Mouse (Mus musculus): ENCODE data around the gene Mrps5. TPM values are rescaled to one million over a fixed set of nuclear protein-coding genes. Genes with fewer than 3 reads are reported as not detected.
A peak's percentile ranks its signal among the peaks of the same experiment; 100 is the strongest.

The Mrps5 gene
- polyA plus RNA-seq, 1 experiment, result 23.3 TPM

DNA sequence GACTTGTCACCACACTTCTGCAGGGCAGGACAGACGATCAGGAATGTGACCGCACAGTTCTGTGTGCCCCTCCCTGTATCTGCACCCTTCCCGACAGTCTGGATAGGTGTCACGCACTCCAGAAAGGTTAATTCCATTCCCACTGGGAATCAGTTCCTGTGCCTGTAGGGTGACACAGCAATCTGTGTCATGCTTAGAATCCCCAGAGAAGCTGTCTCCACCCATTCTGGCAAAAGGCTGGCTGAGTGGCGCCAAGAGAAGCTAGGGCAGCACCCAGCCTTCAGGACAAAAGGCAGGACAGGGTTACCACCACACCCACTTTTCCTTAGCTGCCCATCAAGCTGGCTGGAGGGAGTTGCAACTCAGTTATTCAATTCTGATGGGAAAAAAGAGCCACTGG, 62.9 kb downstream of the Mrps5 start:
- Histone ChIP-seq H3K4me3 (ENCODE audit: extremely low read depth, insufficient read depth, insufficient read length) (no peak overlapping the region), H3K36me3 (ENCODE audit: control insufficient read depth, insufficient read depth, low read length) (no peaks in the 10 kb centered on the region), H3K4me1 (ENCODE audit: control insufficient read depth, insufficient read depth, insufficient read length) (no peaks in the 10 kb centered on the region), H3K27ac (ENCODE audit: insufficient read depth, low read length) (no peak overlapping the region), H3K27me3 (ENCODE audit: control insufficient read depth, insufficient read depth, low read length) (no peaks in the 10 kb centered on the region; the same call in 1 of the 2 replicates)
- DNase-seq (ENCODE audit: low read depth in 1 of 2, low spot score in 2 of 2), result no peak
- TF ChIP-seq CTCF (IDR thresholded peaks at IDR 0.05; ENCODE audit: extremely low read depth, insufficient read depth, insufficient read length, insufficient replicate concordance), result no peak
- TF ChIP-seq POLR2A (IDR thresholded peaks at IDR 0.05; ENCODE audit: low read depth, low read length), result no peak
- WGBS, result 69% methylated on average over 5 of the region's 5 CpGs

GRCm38 (mm10) chr2:127651601-127652000, 64.6 kb downstream of the Mrps5 start:
- WGBS, result 71% methylated on average over 5 of the region's 5 CpGs
- peaks cover 7% of the 10 kb centered on the region for H3K27me3 ChIP-seq (ENCODE audit: control insufficient read depth, insufficient read depth, low read length)
- no peak for TF ChIP-seq CTCF (IDR thresholded peaks at IDR 0.05; ENCODE audit: extremely low read depth, insufficient read depth, insufficient read length, insufficient replicate concordance)
- TF ChIP-seq POLR2A (IDR thresholded peaks at IDR 0.05; ENCODE audit: low read depth, low read length), result no peak
- H3K4me1 ChIP-seq (ENCODE audit: control insufficient read depth, insufficient read depth, insufficient read length), result no peaks in the 10 kb centered on the region
- no peak overlapping the region for H3K4me3 ChIP-seq (ENCODE audit: extremely low read depth, insufficient read depth, insufficient read length)
- no peak overlapping the region for H3K27ac ChIP-seq (ENCODE audit: insufficient read depth, low read length)
- no peak for DNase-seq (ENCODE audit: low read depth in 1 of 2, low spot score in 2 of 2)
- no peaks in the 10 kb centered on the region for H3K36me3 ChIP-seq (ENCODE audit: control insufficient read depth, insufficient read depth, low read length)

- Histone ChIP-seq H3K27ac (ENCODE audit: insufficient read depth, low read length) (no peak overlapping the region), H3K4me1 (ENCODE audit: control insufficient read depth, insufficient read depth, insufficient read length) (no peaks in the 10 kb centered on the region), H3K27me3 (ENCODE audit: control insufficient read depth, insufficient read depth, low read length) (peaks cover 9% of the 10 kb centered on the region), H3K4me3 (ENCODE audit: extremely low read depth, insufficient read depth, insufficient read length) (no peak overlapping the region), H3K36me3 (ENCODE audit: control insufficient read depth, insufficient read depth, low read length) (no peaks in the 10 kb centered on the region)
- TF ChIP-seq POLR2A (IDR thresholded peaks at IDR 0.05; ENCODE audit: low read depth, low read length) (no peak), CTCF (IDR thresholded peaks at IDR 0.05; ENCODE audit: extremely low read depth, insufficient read depth, insufficient read length, insufficient replicate concordance) (no peak)
- DNase-seq (ENCODE audit: low read depth in 1 of 2, low spot score in 2 of 2), result no peak
Observed at GRCm38 (mm10) chr2:127652335-127652734, 65.3 kb downstream of the Mrps5 start.

GRCm38 (mm10) chr2:127652805-127653204, 65.8 kb downstream of the Mrps5 start:
- no peak for TF ChIP-seq POLR2A (IDR thresholded peaks at IDR 0.05; ENCODE audit: low read depth, low read length)
- TF ChIP-seq CTCF (IDR thresholded peaks at IDR 0.05; ENCODE audit: extremely low read depth, insufficient read depth, insufficient read length, insufficient replicate concordance), result no peak
- no peak for DNase-seq (ENCODE audit: low read depth in 1 of 2, low spot score in 2 of 2)
- Histone ChIP-seq H3K36me3 (ENCODE audit: control insufficient read depth, insufficient read depth, low read length) (no peaks in the 10 kb centered on the region), H3K4me3 (ENCODE audit: extremely low read depth, insufficient read depth, insufficient read length) (no peak overlapping the region), H3K27ac (ENCODE audit: insufficient read depth, low read length) (no peak overlapping the region), H3K4me1 (ENCODE audit: control insufficient read depth, insufficient read depth, insufficient read length) (no peaks in the 10 kb centered on the region), H3K27me3 (ENCODE audit: control insufficient read depth, insufficient read depth, low read length) (peaks cover 9% of the 10 kb centered on the region)
- 78% methylated on average over 2 of the region's 2 CpGs for WGBS

- H3K4me3 ChIP-seq (ENCODE audit: extremely low read depth, insufficient read depth, insufficient read length), result no peak overlapping the region
- TF ChIP-seq POLR2A (IDR thresholded peaks at IDR 0.05; ENCODE audit: low read depth, low read length) (no peak), CTCF (IDR thresholded peaks at IDR 0.05; ENCODE audit: extremely low read depth, insufficient read depth, insufficient read length, insufficient replicate concordance) (no peak)
- DNase-seq (ENCODE audit: low read depth in 1 of 2, low spot score in 2 of 2), result no peak
- H3K27me3 ChIP-seq (ENCODE audit: control insufficient read depth, insufficient read depth, low read length), result peaks cover 9% of the 10 kb centered on the region
- H3K36me3 ChIP-seq (ENCODE audit: control insufficient read depth, insufficient read depth, low read length), result no peaks in the 10 kb centered on the region
- 75% methylated on average over 3 of the region's 3 CpGs for WGBS
- H3K4me1 ChIP-seq (ENCODE audit: control insufficient read depth, insufficient read depth, insufficient read length), result no peaks in the 10 kb centered on the region
- H3K27ac ChIP-seq (ENCODE audit: insufficient read depth, low read length), result no peak overlapping the region
Observed at GRCm38 (mm10) chr2:127654786-127655185, 67.8 kb downstream of the Mrps5 start.

DNA sequence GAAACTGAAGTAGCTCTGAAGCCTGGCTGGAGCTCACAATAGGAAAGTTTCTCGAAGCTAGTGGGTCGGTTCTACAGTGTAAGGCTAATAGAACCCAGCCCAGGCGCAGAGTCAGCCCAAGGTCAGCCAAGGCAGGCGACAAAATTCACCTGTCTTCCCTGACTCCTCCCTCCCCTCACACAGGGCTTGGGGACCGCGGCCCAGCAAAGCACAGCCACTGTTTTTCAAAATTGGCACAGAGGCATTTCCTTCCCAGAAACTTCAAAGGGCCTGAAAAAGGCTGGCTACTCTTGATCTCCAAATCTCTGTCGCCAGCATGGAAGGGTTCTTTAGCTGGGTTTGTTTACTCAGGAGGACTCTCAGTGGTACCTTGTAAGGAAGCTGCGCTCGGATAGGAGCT, 68.4 kb downstream of the Mrps5 start:
- Histone ChIP-seq H3K36me3 (ENCODE audit: control insufficient read depth, insufficient read depth, low read length) (no peaks in the 10 kb centered on the region), H3K4me3 (ENCODE audit: extremely low read depth, insufficient read depth, insufficient read length) (no peak overlapping the region), H3K4me1 (ENCODE audit: control insufficient read depth, insufficient read depth, insufficient read length) (no peaks in the 10 kb centered on the region), H3K27me3 (ENCODE audit: control insufficient read depth, insufficient read depth, low read length) (peaks cover 9% of the 10 kb centered on the region), H3K27ac (ENCODE audit: insufficient read depth, low read length) (no peak overlapping the region)
- no peak for DNase-seq (ENCODE audit: low read depth in 1 of 2, low spot score in 2 of 2)
- 18% methylated on average over 9 of the region's 9 CpGs for WGBS
- TF ChIP-seq POLR2A (IDR thresholded peaks at IDR 0.05; ENCODE audit: low read depth, low read length), result no peak
- no peak for TF ChIP-seq CTCF (IDR thresholded peaks at IDR 0.05; ENCODE audit: extremely low read depth, insufficient read depth, insufficient read length, insufficient replicate concordance)

DNA sequence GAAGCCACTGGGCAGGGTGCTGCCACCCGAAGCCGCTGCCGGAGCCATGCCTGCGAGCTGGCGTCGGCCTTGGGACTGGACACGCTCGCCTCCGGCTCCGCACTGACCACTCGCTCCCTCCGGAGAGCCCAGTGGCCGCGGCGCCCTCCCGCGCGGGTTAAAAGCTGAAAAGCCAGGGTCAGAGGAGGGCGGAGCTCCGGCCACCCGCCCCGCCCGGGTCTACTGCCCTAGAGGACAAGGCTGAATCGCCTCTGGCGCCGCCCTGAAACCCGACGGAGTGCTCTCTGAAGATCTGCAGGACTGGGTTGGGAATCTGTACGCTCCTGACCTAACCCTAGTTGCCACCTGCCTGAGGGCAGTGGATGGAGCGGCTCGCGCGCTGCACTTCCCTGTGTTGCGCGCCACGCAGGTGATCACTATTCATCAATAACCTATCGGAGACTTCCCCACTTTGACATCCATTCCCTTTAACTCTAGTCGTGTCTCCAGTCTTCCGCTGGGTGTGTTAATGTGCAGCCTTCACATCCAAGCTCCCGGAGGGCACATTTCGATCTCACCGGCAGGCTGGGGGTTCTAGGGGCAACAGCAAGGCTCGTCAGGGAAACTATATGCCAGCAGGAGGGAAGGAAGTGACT, 69.2 kb downstream of the Mrps5 start, which contains the start of gene Mal:
Gene Mal, minus strand, starts transcription at position 610 of the 635 bp plus-strand sequence.
- Histone ChIP-seq H3K27ac (ENCODE audit: insufficient read depth, low read length) (no peak within 1 kb of the TSS), H3K4me3 (ENCODE audit: extremely low read depth, insufficient read depth, insufficient read length) (peak within 1 kb of the TSS; percentile 4; the same call in 1 of the 2 replicates), H3K36me3 (ENCODE audit: control insufficient read depth, insufficient read depth, low read length) (no peaks in the 10 kb centered on the region), H3K27me3 (ENCODE audit: control insufficient read depth, insufficient read depth, low read length) (peaks cover 9% of the 10 kb centered on the region), H3K4me1 (ENCODE audit: control insufficient read depth, insufficient read depth, insufficient read length) (no peaks in the 10 kb centered on the region)
- WGBS, result 3% methylated on average over 43 of the region's 43 CpGs
- DNase-seq (ENCODE audit: low read depth in 1 of 2, low spot score in 2 of 2), result peak in 1 of 2 experiments; percentile 5
- TF ChIP-seq CTCF (IDR thresholded peaks at IDR 0.05; ENCODE audit: extremely low read depth, insufficient read depth, insufficient read length, insufficient replicate concordance) (no peak), POLR2A (IDR thresholded peaks at IDR 0.05; ENCODE audit: low read depth, low read length) (no peak)

Other genes with a start within 250 kb of the Mrps5 start
- 0.08 TPM in 2 replicates for gene Astl, start 248.6 kb upstream of the Mrps5 start, polyA plus RNA-seq (2012; rRNA removed)
- gene Adra2b, start 224.0 kb upstream of the Mrps5 start, polyA plus RNA-seq (2012; rRNA removed), result 1.2 and 1.3 TPM in 2 replicates
- gene Gpat2, start 162.0 kb upstream of the Mrps5 start, polyA plus RNA-seq (2012; rRNA removed), result 0.32 and 0.34 TPM in 2 replicates
- 7.8 and 8.3 TPM in 2 replicates for gene Fahd2a, start 142.7 kb upstream of the Mrps5 start, polyA plus RNA-seq (2012; rRNA removed)
- 2.3 and 4.2 TPM in 2 replicates for gene Kcnip3, start 65.1 kb upstream of the Mrps5 start, polyA plus RNA-seq (2012; rRNA removed)
- gene Prom2, start 45.8 kb upstream of the Mrps5 start, polyA plus RNA-seq (2012; rRNA removed), result 0.28 and 0.39 TPM in 2 replicates
- gene Zfp661, start 128 bp upstream of the Mrps5 start, polyA plus RNA-seq (2012; rRNA removed), result 1.4 and 1.8 TPM in 2 replicates
- 1.3 and 1.6 TPM in 2 replicates for gene Mal, start 69.5 kb downstream of the Mrps5 start, polyA plus RNA-seq (2012; rRNA removed)
- 0.30 and 0.41 TPM in 2 replicates for gene Mall, start 142.7 kb downstream of the Mrps5 start, polyA plus RNA-seq (2012; rRNA removed)
- 0.86 and 1.1 TPM in 2 replicates for gene Nphp1, start 201.7 kb downstream of the Mrps5 start, polyA plus RNA-seq (2012; rRNA removed)
- gene Mtln, start 205.3 kb downstream of the Mrps5 start, polyA plus RNA-seq (2012; rRNA removed), result 21.9 and 39.2 TPM in 2 replicates
- gene Bub1, start 244.6 kb downstream of the Mrps5 start, polyA plus RNA-seq (2012; rRNA removed), result 0.83 and 0.97 TPM in 2 replicates

Measured in spleen, adult 2 months (tissue).